Mouse (Mus musculus) brain, embryonic 18.5 days (tissue): ENCODE results near the gene Gatad2a.
"Not testable (repeated sequence)": the region's sequence is repeated elsewhere in the genome, so short reads cannot be mapped to it uniquely, and the experiment has no call there.

Experiments used
- DNase-seq: peaks from one replicate; pipeline ENCODE4 v3.0.0-alpha.2; 2012; ENCODE audit warnings: low read depth, low spot score

Gene Gatad2a

DNA sequence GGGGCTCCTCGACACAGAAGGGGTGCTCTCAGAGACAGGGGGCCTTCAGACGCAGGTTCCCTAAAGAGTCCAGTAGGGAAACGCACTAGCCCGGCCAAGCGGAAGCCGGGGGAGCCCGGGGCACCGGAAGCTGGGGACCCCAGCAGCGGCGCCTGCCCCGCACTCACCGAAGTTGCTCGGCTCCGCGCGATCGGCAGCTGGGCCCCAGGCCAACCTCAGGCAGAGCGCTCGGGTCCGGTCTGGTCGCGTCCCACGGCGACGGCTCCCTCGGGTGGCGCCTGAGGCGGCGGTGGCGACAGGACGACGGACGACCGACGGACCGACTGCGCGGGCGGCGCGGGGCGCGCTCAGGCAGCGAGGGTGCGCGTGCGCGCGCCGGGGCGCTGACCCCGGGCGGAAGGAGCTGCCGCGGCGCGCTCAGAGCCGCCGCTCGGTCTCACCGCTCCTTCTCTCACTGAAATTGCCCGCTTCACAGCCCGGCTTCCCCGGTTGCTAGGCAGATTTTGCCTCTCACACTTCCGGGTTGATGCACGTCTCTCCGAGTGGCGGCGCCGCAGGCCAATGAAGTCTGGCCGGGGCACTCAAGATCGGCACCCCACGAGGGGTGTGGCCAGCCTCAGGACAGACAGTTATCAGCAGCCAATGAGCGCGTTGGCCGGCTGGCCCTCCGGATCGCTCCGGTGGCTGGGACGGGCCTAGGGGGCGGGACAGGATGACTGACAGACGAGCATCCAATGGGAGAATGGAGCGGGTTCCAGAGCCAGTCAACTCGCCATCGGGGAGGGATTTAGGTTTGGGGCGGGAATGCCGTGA lies at the start of gene Gatad2a:
Gatad2a (minus strand) TSS at position 609 of the 813 bp plus-strand sequence.
- peak; percentile 98 for DNase-seq

GRCm38 (mm10) chr8:70043996-70044395 lies 47.8 kb upstream of the Gatad2a start:
- no peak for DNase-seq

DNA sequence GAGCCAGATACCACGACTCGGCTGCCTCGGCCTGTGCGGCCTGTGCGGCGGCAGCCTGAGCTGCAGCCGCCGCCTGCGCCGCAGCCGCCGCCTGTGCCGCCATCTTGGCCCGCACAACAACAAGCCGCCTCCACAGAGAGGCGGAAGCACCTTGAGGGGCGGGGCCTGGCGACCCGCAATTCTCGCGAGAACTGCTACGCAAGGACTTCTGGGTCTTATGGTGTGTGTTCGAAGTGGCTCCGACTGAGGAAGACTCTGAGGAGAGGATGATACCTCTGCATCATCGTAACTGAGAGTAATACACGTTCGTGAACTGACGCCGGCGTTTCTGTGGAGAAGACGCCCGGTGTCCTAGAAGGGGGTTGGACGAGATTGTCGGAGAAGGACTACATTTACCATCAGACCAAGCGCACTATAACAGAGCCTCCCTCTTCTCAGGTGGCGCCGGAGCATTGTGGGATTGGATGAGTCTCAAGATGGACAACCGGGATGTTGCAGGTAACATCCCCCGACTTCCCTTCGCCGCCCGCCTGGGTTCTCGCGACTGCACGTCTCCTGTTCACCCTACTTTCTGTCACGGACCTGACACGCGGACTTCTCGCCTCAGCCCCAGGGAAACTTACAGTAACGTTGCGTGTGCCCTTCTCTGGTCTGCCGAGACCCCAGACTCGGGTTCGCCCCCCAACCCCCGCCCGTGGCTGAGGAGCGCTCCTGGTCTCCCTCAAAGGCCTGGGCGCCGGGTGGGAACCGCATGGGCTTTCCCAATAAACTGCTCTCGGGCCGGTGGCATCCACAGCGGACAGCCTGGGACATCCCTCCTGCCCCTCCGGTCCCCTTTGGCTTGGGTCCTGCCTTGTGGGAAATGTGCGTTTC lies 46.6 kb upstream of the Gatad2a start, which contains the start of the genes Mau2 and Sugp1:
Mau2 (minus strand) TSS at position 152 of the 873 bp plus-strand sequence.
Sugp1 (plus strand) TSS at position 231 of the 873 bp plus-strand sequence.
- peak; percentile 93 for DNase-seq

- DNase-seq, result no peak
These were observed 45.8 kb upstream of the Gatad2a start for GRCm38 (mm10) chr8:70041885-70042546.

DNA sequence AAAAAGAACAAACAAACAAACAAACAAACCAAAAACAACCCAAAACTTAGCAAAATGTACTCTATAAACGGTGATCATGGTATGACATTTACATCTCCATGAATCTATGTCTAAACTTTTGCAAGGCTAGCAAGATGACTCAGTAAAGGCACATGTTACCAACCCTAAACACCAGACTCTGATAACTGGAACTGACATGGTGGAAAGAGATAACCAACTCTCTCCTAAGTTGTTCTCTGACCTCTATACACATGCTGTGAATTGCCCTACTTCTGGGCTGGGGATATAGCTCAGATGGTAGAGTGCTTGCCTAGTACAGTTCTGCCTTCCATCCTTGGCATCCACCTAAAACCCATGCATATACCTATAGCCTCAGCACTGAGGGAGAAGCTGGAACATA lies 41.8 kb upstream of the Gatad2a start:
- DNase-seq, result no peak

GRCm38 (mm10) chr8:70030255-70030654 lies 34.1 kb upstream of the Gatad2a start:
- no peak for DNase-seq

DNA sequence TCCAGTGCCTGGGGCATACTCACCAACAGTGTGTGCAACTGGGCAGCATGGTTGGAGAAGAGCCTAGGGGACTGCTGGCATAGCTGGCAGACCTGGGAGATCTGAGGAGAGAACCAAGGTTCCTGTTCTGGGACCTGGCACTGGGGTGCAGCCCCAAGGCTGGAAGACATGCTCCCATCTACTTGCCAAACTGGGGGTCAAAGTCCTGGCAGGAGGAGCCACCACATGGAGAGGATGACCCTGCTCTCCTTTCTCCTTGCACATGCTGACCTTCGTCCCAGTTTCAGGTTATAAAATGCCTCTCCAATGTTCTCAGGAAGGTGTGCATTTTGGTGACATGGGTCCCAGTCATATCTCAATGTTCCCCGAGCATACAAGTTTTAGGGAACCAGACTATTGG lies 30.0 kb upstream of the Gatad2a start:
- DNase-seq, result no peak

GRCm38 (mm10) chr8:70023596-70023995 lies 27.4 kb upstream of the Gatad2a start:
- no peak for DNase-seq

- DNase-seq, result no peak
These were observed 18.8 kb upstream of the Gatad2a start for GRCm38 (mm10) chr8:70015017-70015416.

DNA sequence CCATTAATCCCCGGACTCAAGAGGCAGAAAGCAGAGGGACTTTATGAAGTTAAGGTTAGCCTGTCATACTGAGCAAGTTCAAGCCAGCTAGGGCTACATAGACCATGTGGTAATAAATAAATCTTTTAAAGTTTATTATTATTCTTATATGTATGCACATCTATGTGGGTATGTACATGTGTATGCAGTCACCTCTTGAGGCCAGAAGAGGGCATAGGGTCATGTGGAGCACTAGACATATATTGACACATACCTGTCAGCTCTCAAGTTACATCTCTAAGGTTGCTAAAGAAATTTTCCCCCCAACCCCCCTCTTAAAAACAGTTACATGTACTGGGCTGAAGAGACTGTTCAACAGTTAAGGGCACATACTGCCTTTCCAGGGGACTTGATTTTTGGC lies 16.6 kb upstream of the Gatad2a start:
- DNase-seq, result no peak

- no peak for DNase-seq
These were observed 16.2 kb upstream of the Gatad2a start for GRCm38 (mm10) chr8:70012350-70012749.

- DNase-seq, result not testable (repeated sequence)
These were observed 14.6 kb upstream of the Gatad2a start for GRCm38 (mm10) chr8:70010796-70011195.

GRCm38 (mm10) chr8:70005178-70005577 lies 9.0 kb upstream of the Gatad2a start:
- no peak for DNase-seq

DNA sequence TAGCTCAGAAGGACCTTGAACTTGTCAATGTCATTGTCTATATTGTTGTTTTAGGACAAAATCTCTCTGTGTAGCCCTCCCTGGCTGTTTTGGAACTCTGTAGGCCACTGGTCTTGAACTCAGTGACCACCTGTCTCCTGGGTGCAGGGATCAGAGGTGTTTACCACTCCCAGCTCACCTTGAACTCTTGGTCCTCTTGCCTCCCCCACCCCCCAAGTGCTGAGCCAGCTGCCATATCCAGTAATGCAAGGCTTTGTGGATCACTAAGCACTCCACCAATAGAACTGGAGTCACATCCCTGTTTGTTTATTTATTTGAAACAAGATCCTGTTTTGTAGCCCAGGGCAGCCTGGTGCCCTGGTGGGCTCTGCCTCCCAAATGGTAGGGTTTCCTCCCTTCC lies 8.2 kb upstream of the Gatad2a start:
- no peak for DNase-seq

GRCm38 (mm10) chr8:70003204-70003657 lies 7.0 kb upstream of the Gatad2a start:
- DNase-seq, result no peak

- DNase-seq, result not testable (repeated sequence)
These were observed 5.7 kb upstream of the Gatad2a start for GRCm38 (mm10) chr8:70001892-70002191.

- DNase-seq, result no peak
These were observed 5.2 kb upstream of the Gatad2a start for GRCm38 (mm10) chr8:70001176-70001891.

GRCm38 (mm10) chr8:70000226-70000625 lies 4.0 kb upstream of the Gatad2a start:
- no peak for DNase-seq

- DNase-seq, result no peak
These were observed 3.1 kb upstream of the Gatad2a start for GRCm38 (mm10) chr8:69999236-69999635.

- no peak for DNase-seq
These were observed 2.5 kb upstream of the Gatad2a start for GRCm38 (mm10) chr8:69998706-69999105.

DNA sequence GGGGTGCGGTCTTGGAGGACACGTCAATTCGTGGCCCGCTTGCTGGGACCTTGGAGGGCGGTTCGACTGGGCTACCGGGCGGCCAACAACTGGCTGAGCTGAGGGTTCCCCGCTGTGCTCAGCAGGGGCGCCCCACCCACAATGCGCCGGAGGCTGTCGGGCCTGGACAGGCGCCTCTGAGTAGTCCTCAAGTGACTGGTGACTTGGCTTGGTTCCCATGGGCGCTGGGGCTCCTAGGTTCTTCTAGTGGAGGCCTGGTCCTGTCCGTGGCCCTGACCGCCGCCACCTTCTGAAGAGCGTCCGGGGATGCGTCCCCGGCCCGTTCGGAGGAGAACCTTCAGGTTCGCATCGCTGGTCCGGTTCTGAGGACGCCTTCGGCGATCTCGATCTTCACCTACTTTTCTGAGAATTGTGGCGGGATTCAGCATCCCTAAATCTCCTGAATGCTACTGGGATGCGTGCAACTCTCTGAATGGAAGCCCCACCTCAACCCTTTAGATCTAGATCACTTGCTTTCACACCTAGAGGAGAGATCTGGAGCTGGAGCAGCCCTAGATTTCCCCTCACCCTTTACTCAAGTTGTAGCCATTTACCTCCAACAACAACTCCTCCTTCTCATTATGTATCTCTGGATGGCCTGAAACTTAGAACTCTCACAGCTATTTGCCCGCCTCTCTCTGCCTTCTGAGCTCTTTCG lies 553 bp upstream of the Gatad2a start:
- no peak for DNase-seq
